Mouse (Mus musculus) kidney, postnatal 25 days (tissue): ENCODE measurements around the gene Arpp19.
A peak's percentile ranks its signal among the peaks of the same experiment; 100 is the strongest.

Source experiments
- DNase-seq, 2 experiments: peaks; one replicate each; pipeline ENCODE4 v3.0.0; 2021; ENCODE audit warnings: mixed read lengths in 2 of 2

Arpp19 gene

DNA sequence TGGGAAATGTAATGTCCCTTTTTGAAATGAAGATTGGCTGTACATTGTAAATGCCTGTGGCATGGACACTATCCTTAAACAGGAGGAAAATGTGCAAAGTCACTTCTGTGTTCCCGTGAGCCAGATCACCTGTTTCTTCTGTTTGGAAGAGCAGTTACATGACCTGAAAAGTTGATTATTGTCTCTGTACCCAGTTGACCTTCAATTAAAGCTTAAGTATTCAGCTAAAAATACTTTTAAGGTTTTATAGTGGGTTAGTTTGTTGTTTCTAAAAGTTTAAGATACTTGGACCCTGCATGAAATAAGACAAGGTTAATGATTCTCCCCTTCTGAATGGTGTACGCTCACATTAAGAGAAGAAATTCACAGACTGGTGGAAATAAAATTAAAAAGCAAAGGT, 3.2 kb downstream of the Arpp19 start:
- DNase-seq: peak; percentile 23 to 42

DNA sequence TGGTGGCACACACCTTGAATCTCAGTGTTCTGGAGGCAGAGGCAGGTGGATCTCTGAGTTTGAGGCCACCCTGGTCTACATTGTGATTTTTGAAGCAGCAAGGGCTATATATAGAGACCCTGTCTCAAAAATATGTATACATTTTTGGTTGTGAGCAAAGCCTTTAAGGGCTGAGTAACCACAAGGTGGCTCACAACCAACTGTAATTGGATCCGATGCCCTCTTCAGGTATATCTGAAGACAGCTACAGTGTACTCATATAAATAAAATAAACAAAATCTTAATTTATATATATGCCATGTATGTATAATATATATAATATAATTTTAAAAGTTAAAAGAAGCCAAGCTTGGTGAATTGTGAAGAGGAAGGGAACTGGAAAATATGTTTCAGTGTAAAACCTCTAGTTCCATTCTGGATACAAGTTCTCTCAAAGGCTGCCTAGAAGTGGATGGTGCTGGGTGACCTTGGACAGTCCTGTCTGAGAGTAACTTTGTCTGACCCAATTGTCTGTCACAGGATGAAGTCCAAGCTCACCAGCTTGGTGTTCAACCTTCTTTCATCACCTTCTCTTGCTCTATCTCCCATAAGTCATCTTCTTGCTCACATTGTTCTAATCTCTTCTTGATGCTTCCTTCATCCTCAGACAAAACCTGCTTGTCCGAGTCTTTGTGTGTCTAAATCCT, 4.6 kb downstream of the Arpp19 start:
- no peak for DNase-seq

DNA sequence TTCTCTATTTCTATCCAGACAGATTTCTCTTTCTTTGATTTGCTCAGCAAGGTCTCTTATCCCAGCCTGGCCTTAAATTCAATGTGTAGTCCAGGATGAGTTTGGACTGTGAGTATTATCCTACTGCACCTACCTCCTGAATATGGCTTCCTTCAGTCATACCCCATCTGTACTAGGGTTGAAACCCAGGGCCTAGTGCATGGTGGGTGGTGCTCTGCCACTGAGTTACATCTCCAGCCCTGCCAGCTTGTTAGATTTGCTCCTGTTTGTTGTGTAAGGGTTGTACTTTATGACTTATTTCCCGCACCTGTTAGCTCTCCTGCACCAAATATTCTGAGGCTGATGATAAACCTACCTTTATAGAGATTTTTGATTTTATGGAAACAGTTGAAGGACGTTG, 5.8 kb downstream of the Arpp19 start:
- DNase-seq: no peak

DNA sequence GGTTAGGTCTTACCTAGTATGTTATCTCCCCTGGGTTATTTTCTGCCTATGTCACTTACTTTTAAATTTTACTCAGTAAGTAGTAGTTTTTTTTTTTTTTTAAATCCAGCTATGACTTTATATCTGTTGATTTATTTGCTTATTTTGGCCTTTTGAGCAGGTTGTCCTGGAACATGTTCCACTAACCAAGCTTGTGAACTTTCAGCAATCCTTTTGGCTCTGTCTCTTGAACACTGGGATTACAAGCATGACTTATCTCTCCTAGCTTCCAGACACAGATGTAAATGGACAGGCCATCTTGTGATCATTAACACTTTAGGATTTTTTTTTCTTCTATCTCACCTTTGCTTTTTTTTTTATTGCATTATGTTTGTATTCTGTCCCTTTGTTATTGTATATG, 9.7 kb downstream of the Arpp19 start:
- DNase-seq: no peak

DNA sequence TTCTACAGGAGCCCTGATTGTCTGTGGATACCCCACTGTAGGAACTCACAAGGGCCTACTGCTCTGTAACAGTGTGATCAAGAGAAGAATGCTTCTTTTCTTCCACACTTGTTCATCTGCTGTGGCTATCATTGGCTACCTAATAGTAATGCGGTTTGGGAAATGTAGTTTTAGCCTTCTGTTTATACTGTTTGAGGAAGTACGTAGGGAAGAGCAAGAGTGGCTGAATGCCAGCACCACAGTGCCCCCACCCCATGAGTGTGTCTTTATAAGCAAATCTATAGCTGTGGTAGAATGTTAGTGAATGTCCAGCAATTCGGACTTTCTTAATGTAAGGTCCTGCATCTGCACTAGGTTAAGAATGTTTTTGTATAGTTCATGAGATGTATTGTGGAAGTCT, 11.7 kb downstream of the Arpp19 start:
- no peak for DNase-seq

DNA sequence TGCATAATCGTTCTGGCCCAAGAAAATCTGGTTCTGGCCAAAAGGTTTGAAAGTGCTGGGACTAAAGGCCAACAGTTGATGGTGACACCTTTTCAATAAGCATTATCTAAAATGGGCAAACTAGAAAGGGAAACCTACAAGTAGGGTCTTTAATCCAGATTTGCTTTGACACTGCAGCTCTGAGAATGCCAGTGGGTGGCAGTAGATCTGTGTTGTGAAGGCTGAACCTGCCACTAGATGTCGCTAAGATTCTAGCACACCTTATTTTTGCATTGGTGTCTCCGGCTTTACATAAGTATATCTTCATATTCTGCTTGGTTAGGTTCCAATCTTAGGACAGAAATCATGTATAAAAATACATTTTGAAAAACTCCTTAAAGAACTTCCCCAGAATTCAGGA, 12.6 kb downstream of the Arpp19 start:
- DNase-seq: peak; percentile 66 to 81

DNA sequence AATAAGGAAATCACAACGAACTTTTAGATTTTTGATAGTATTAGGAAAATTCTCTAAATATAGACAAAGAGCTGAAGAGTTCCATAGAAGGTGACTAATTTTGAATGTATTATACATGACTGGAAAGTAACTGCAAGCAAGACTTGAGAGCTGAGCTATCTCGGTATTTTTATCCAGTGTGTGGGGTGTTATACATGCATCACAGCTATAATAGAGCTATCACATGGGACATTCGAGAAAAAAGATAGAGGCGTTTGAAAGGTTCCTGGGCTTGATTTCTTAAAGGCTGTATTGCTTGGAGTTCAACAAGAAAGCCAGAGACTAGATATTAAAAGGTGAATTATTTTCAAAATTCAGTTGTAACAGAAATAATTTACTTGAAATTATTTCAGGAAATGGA, 14.4 kb downstream of the Arpp19 start:
- no peak for DNase-seq

DNA sequence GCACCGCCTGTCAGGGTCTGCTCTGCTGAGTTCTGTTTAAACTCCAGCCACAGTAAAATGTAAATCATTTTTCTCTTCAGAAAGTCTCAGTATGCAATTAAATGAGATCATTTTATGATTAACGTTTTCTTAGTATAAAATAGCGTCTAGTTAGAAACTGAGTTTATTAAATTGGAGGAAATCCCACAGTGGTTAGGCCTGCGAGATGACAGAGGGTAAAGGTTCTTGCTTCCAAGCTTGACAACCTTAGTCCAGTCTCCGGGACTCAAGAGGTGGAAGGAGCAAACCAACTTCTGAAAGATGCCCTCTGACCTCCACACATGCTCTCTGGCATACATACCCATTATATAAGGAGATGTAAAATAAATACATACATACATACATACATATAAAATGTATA, 17.6 kb downstream of the Arpp19 start:
- no peak for DNase-seq

DNA sequence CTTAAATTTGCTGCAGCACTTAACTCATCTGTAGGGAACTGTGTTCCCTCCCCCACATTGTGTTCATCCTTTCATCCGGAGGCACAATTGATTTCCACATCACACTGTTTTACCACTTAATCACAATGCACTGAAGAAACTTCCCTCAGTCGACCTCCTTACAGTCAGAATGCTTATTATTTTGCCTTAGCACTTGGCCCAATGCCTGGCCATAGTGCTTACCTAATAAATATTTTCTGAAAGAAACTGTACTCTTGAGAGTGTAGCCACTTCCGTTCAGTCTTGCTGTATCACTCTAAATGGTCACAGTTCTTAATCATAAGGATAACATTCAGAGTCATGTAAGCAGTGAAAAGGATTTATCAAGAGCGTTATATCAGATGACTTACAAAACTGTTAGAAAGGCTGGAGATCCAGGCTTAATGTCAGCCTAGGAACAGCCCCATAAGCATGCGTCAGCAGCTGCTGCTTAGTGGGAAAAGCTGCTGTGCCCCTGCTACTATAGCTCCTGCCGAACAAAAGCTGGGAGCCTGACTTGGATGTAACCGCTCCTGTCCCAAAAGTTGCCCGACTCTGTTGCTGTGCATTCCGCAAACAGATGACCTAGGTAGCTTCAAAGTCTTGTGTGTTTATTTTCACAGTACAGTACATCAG, 27.4 kb downstream of the Arpp19 start:
- DNase-seq: no peak

DNA sequence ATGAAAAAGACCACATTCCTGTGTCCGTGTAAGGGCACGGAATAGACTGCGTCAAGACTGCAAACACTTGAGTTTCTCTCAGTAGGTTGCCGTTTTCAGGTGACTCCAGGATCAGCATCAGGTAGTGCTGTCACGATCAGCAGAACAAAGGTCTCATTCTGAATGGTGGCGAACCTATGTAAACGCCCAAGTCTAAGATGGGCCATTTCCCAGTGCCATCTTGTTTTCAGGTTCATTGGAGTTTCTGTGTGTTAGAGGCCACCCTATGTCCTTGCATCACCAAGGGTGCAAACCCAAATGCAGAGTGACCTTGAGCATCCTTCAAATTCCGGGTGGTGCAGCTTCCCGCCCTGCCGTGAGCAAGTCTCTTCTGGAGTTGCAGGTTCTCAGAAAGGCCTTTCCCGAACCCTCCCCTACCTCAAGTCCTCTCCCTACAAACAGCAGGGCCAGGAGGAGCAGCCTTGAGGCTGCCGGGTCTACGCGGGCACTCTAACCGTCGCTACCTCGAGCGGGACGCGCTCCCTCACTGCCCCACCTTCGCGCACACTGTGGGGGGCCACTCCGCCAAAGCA, 33.1 kb downstream of the Arpp19 start, which contains the start of gene Myo5a:
Myo5a (plus strand) TSS at position 559 of the 572 bp plus-strand sequence.
- DNase-seq: no peak

DNA sequence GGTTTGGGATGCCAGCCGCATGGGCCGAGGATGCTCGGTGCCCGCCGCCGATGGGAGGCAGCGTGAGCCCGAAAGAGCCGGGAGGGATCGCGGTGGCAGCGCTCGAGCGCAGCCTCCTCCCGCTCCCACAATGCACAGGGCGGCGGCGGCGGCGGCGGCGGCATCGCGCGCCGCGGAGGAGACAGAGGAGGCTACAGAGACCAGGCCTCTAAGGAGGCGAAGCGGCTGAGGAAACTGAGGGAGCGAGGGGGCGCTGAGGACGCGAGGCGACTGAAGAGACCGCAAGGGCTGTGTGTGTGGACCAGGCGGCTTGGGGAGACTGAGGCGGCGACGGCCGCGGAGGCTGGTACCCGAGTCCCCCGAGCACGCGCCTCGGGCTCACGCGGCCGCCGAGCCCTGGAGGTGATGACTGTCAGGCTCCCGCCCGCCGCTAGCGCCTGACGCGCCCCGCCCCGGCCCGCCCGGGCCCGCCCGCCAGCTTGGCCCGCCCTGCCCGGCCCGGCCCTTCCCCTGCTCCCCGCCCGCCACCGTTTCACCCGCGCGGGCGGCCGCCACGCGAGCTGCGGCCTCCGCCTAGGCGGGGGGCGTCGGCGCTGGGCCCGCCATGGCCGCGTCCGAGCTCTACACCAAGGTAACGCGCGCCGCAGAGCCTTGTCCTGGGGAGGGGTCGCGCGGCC, 33.8 kb downstream of the Arpp19 start:
- peak; percentile 67 to 85 for DNase-seq

DNA sequence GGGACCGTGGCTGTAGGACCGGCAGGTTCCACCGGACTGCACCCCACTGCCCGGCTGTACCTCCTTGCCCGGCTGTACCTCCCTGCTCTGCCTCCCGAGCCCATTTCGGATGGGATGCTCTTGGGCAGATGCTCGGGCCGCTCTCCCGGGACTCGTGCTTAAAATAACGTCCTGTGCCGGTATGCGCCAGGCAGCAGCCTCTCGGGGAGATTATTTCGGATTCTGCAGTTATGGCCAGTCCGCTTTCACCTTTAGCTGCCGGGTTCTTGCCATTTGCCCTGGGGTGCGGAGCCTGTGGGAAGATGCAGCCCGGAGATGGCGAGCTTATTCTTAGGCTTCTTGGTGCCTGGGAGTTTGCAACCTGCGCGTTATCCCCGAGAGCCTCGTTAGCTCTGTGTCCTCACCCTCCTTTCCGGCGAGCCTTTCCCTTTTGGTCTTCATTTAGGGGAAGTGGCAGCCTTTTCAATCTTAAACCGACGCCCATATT, 34.3 kb downstream of the Arpp19 start:
- peak; percentile 20 to 38 for DNase-seq

DNA sequence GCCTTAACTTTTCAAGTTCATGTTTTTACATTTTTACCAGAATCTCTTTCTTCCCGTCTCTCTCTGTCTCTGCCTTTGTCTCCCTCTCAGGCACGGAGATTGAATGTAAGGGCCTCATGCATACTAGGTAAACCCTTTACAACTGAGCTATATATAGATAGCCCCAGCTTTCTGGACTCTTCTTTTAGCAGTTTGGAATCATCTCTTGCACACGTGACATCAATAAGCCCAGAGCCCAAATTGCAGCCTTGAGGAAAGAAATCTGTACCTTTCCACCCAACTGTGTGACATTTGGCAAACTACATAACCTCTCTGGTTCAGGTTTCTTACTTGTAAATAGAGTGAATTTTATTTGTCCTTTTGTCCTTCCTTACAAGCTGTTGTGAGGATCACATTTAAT, 34.9 kb downstream of the Arpp19 start:
- no peak for DNase-seq

DNA sequence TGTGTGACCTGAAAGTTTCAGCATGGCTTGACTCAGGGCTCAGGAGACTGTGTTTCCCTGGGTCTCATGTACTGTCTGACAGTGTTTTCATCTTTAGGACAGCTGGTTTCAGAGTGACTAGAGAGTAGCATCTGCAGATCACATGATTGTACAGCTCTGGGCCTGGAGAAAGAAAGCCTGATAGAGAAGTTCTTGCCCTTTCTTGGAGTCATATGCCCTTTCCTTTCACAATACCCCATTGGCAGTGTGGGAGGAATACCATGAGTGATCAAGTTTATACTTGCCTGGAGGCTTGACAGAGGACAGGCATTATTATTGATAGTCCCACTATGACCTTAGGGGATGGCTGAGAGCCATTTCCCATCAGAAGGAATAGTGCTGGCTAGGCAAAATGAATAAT, 39.8 kb downstream of the Arpp19 start:
- DNase-seq: no peak

DNA sequence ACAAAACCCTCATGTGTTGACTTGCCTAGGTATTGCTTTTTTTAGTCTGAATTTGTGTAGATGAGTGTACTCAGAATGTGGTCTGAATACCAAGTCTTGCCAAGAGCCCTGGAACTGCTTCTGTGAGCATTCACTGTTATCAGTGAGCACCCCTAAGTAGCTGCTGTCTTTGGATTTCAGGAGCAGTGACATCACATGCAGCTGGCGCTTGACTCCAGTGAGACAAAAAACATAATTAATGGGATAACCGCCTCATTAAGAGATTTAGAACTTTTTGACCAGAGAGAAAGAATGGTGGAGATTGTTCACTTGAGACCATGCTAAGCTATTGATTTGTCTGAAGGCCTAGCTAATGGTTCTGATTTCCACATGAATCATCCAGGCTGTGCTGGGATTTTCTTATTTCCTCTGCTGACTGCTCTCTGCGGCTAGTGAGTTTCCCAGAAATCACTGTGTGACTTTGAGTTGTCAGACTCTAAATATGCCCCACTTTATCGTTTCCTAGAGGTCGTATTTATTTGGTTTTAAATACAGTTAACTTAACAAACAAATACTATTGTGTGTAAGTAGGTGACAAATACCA, 47.9 kb downstream of the Arpp19 start:
- no peak for DNase-seq

DNA sequence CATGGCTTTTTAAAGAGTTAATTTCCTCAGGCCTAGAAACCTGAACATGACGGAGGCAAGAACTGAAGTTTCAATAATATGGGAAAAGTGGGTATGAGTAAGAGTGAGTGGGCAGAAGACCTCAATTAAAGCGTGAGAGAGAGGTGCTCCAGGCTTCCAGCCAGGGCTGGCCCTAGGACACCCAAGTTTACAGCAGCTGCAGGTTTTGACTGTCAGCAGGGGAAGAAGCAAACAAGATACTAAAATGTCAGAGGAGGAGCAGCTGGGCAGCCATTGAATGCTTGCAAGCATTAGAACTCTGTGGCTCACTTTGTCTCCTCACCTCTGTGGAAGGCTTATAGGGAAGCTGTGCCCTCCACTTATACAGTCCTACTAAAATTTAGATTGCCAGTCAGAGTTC, 50.4 kb downstream of the Arpp19 start:
- no peak for DNase-seq

DNA sequence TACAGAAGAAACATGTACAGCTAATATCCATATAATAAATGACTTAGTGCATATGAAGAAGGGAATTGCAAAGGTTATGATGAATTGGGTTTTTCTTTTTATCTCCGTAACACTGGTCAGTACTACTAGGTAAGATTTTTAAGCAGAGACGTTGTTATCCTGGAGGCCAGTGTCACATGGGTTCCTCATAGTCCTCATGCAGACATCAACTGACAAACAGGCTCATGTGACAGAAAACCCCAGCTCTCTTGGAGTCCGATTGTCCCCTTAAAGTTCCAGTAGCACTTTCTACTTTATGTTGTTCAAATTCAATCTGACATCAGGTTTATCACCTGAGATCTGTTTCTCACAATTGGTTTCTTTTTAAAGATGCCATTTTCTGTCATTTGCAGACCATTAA, 51.9 kb downstream of the Arpp19 start:
- no peak for DNase-seq

DNA sequence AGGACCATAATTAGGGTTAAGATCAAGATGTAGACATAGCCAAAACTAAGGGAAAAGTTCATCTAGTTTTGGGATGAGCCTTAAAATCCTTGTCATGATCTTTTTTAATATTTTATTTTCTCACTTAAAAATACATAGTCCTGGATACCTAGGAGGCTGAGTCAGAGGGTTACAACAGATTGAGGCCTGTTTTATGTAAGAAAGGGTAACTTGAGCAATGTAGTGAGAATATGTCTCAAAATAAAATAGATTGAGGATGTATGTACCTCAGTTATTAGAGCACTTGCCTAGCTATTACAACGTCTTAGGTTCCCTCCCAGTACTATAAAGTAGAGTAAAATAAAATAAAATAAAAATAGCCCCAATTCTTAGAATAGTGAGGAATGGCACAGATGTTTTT, 54.7 kb downstream of the Arpp19 start:
- DNase-seq: no peak

DNA sequence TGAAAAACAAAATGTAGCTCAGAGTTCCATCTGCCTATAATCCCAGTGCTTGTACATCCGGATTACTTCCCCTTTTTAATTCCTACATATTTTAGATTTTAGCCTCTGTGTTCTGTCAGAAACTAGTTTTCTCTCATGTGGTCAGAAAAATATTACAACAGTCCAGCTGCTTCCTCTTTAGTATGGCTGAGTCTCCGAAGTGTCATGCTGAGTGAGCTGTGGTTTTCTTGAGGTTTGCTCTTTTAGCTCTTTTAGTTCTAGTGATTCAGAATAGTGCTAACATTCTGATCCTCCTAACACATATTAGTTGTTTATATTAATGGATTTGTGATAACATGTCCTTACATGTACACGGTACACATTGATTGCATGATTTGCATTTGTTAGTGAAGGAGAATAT, 57.3 kb downstream of the Arpp19 start:
- DNase-seq: no peak

DNA sequence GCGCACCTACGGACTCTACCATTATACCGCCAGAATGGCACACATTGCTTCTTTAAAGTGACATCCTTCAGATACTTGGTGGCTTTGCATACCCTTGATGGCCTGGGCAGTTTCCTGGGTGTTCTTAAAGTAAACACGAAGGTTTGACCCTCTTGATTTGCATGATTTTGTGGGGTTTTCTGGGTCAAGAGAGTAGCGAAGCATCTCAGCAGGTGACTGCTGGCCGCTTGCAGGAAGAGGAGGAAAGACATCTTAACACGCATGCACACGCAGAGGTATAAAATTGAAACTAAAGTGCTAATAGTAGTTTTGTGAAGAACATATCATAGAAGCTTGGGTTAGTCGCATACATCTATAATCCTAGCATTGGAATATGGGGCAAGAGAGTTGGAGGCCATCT, 61.5 kb downstream of the Arpp19 start:
- DNase-seq: no peak

DNA sequence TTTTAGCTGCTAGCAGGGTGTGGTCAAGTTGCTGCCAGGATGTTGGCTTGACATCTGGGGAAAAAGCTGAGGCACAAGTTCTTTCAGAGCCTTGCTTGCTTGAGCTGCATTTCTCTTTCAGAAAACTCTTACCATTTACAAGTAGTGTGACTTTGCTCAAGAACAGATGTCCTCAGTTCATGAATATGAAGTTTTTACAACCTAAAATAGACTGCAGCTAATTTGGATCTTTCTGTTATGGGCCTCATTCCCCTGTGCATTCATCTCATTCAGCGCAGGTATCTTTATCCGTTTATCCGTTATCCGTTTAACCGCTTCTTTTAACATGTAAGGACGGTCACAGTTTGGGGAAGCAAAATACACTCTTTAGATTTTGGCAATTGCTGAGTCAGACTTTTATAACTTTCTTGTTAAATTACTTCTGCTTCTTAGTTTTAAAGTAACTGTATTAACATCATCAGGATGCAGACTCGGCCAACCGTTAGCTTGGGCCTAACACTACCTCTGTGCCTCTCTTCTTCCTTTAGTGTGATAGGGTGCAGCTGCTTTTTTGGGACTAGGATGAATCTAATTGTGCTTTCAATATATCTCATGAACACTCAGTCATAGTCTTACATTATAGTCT, 62.9 kb downstream of the Arpp19 start:
- no peak for DNase-seq

DNA sequence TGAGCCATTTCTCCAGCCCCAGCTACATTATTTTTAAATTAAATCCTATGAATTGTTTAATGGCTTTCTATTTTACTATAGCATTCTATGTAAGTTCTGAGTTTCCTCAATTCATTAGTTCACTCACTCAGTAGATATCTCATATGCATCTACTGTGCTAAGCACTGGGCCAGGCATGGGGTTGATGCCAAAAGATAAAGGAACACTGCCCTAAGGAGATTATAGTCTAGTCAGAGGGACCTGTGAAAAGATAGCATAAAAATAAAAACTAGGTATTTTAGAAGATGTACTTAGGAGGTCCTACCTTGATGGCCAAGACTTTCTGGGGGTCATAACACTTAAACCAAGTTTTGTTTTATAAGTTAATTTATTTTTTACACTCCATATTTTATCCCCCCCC, 64.7 kb downstream of the Arpp19 start:
- DNase-seq: no peak
